Mouse (Mus musculus): ENCODE measurements around the gene Flrt1.

DNA sequence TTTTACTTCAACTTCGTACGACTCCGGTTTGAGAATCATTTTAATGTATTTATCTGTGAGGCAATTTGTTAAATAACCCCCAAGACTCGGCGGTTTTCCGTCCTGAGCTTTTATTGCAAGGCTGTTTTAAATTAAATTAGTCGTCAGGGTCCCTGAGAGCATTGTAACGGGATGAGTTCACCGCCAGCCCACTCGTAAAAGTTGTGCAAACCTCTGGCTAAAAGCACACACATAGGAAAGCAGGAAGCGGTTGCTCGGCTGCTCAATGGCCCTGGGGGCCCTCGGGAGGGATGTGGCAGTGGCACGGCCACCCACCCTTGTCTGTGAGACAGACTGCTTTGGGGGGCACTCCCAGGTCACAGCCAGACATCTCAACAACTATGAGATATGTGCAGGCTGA is 32.8 kb upstream of the Flrt1 start:
- TF ChIP-seq CTCF (IDR thresholded peaks at IDR 0.05) (no peak), POLR2A (IDR thresholded peaks at IDR 0.05; ENCODE audit: insufficient read depth, low read depth, low read length) (no peak), EP300 (IDR thresholded peaks at IDR 0.05; ENCODE audit: insufficient read depth, low read depth, low read length) (no peak)
